ENCODE assay signal across 8 mouse cellular contexts in the genomic region with DNA sequence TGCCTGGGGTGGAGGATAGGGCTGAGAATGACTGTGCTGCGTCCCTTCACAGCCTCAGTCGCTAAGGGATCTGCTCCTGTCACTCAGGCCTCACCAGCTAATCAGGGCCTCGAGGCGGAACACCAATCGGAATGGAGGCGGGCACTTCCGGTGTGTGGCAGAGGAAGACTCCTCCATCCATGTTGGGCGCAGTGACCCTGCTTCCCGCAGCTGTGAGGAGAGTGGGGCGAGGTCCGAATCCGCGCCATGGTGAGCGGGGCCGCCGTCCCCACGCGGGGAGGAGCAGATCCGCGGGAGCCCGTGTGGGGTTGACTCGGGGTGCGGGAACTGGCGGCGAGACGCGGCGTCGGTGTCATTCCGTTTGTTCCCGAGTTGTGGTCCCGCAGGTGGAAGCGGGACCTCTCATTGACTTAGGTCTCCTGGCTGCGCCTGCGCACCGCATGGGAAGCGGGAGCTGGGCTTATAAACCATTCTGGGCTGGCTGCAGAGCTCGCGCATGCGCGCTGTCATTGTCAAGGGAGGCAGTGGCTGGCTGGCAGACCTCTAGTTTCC. TPM values are rescaled to one million over a fixed set of nuclear protein-coding genes. Genes with fewer than 3 reads are reported as not detected.
DNase-seq lines count a peak whose midpoint lies in the region; ATAC-seq and TF ChIP-seq lines count a peak whose summit lies in the region.

TSS of gene AU041133 (plus strand) at position 164 of the 552 bp plus-strand sequence.

- TF ChIP-seq POLR2A in bone marrow, adult 2 months (IDR thresholded peaks at IDR 0.05; ENCODE audit: borderline replicate concordance, control insufficient read depth, low read depth, low read length) = peak; percentile 60; the same call in 1 of the 2 replicates
- peak; percentile 57; the same call in 1 of the 2 replicates for TF ChIP-seq POLR2A in limb, embryonic 14.5 days (IDR thresholded peaks at IDR 0.05; ENCODE audit: borderline replicate concordance, extremely low read depth, insufficient read depth, insufficient read length)

- H3K27me3 ChIP-seq in embryonic facial prominence, embryonic 15.5 days = no peaks in the 10 kb centered on the region
- no peaks in the 10 kb centered on the region for H3K27me3 ChIP-seq in limb, embryonic 14.5 days (ENCODE audit: control insufficient read depth, insufficient read depth, low read length)
- H3K27me3 ChIP-seq in midbrain, postnatal 0 days (ENCODE audit: insufficient read depth, low read length) = no peaks in the 10 kb centered on the region

- peak within 1 kb of the TSS; percentile 57 for H3K4me2 ChIP-seq in embryonic facial prominence, embryonic 15.5 days (replicated peaks)
- H3K4me2 ChIP-seq in limb, embryonic 14.5 days (replicated peaks; ENCODE audit: low read depth, low read length, severe bottlenecking) = peak within 1 kb of the TSS; percentile 54
- peak within 1 kb of the TSS; percentile 53 for H3K4me2 ChIP-seq in midbrain, postnatal 0 days (ENCODE audit: low read depth, low read length, poor library complexity, severe bottlenecking)

- H3K9ac ChIP-seq in embryonic facial prominence, embryonic 15.5 days = peak within 1 kb of the TSS; percentile 53
- peak within 1 kb of the TSS; percentile 66 for H3K9ac ChIP-seq in limb, embryonic 14.5 days (ENCODE audit: low read depth, low read length, severe bottlenecking)
- peak within 1 kb of the TSS; percentile 72 for H3K9ac ChIP-seq in midbrain, postnatal 0 days (replicated peaks; ENCODE audit: low read length, poor library complexity, severe bottlenecking)

- peak within 1 kb of the TSS; percentile 85 for H3K4me3 ChIP-seq in bone marrow, adult 2 months (replicated peaks; ENCODE audit: control insufficient read depth, low read depth, low read length)
- peak within 1 kb of the TSS; percentile 79 for H3K4me3 ChIP-seq in embryonic facial prominence, embryonic 15.5 days (replicated peaks)
- H3K4me3 ChIP-seq in limb, embryonic 14.5 days (replicated peaks; ENCODE audit: low read length) = peak within 1 kb of the TSS; percentile 64
- peak within 1 kb of the TSS; percentile 63 for H3K4me3 ChIP-seq in midbrain, postnatal 0 days (ENCODE audit: low read depth, low read length)

- H3K27ac ChIP-seq in bone marrow, adult 2 months (ENCODE audit: control insufficient read depth, insufficient read depth, low read depth, low read length, poor library complexity) = peak within 1 kb of the TSS; percentile 39
- H3K27ac ChIP-seq in embryonic facial prominence, embryonic 15.5 days (replicated peaks) = peak within 1 kb of the TSS; percentile 80
- peak within 1 kb of the TSS; percentile 69 for H3K27ac ChIP-seq in limb, embryonic 14.5 days (replicated peaks; ENCODE audit: low read depth, low read length)
- H3K27ac ChIP-seq in midbrain, postnatal 0 days (ENCODE audit: low read depth, low read length) = peak within 1 kb of the TSS; percentile 93

- peak; percentile 96 for ATAC-seq in embryonic facial prominence, embryonic 15.5 days (ENCODE audit: insufficient number of reproducible peaks, low FRiP score, low TSS enrichment, low read depth)
- peak; percentile 98 for ATAC-seq in limb, embryonic 14.5 days (ENCODE audit: low FRiP score, low read depth)
- peak; percentile 100 for ATAC-seq in midbrain, postnatal 0 days (ENCODE audit: low FRiP score)

- WGBS in bone marrow, adult 2 months = 2% methylated on average over 41 of the region's 41 CpGs
- 2% methylated on average over 39 of the region's 41 CpGs for WGBS in embryonic facial prominence, embryonic 15.5 days
- WGBS in limb, embryonic 14.5 days = 2% methylated on average over 32 of the region's 41 CpGs
- WGBS in midbrain, postnatal 0 days = 2% methylated on average over 40 of the region's 41 CpGs

- peak; percentile 88 for DNase-seq in 416B (ENCODE audit: low read depth)
- peak; percentile 86 for DNase-seq in heart, adult 8-10 months (ENCODE audit: low spot score)
- peak; percentile 89 for DNase-seq in kidney, adult 9 months
- peak; percentile 92 for DNase-seq in limb, embryonic 14.5 days (ENCODE audit: low spot score)
- DNase-seq in midbrain, postnatal 0 days (ENCODE audit: low spot score) = peak; percentile 96
- peak; percentile 55 to 67 for DNase-seq in spleen, postnatal 14 days (ENCODE audit: low spot score in 2 of 2)

- peaks cover 16% of the 10 kb centered on the region; the same call in 1 of the 2 replicates for H3K36me3 ChIP-seq in embryonic facial prominence, embryonic 15.5 days
- 0 out of 2 replicates have a peak, but pooled peaks cover 4% of the 10 kb centered on the region for H3K36me3 ChIP-seq in limb, embryonic 14.5 days (ENCODE audit: control insufficient read depth, insufficient read depth, low read length)
- H3K36me3 ChIP-seq in midbrain, postnatal 0 days (ENCODE audit: insufficient read depth, low read length) = no peaks in the 10 kb centered on the region

- no peak for TF ChIP-seq CTCF in bone marrow, adult 2 months (IDR thresholded peaks at IDR 0.05; ENCODE audit: control insufficient read depth, insufficient read depth, low read length)
- TF ChIP-seq CTCF in midbrain, postnatal 0 days (IDR thresholded peaks at IDR 0.05) = no peak

- no peaks in the 10 kb centered on the region for H3K4me1 ChIP-seq in bone marrow, adult 2 months (ENCODE audit: control insufficient read depth, insufficient read depth, low read length)
- 0 out of 2 replicates have a peak, but pooled peaks cover 5% of the 10 kb centered on the region for H3K4me1 ChIP-seq in embryonic facial prominence, embryonic 15.5 days
- H3K4me1 ChIP-seq in limb, embryonic 14.5 days (ENCODE audit: control insufficient read depth, insufficient read depth, low read length) = no peaks in the 10 kb centered on the region
- peaks cover 3% of the 10 kb centered on the region; the same call in 1 of the 2 replicates for H3K4me1 ChIP-seq in midbrain, postnatal 0 days (ENCODE audit: insufficient read depth, low read length)

- H3K9me3 ChIP-seq in embryonic facial prominence, embryonic 15.5 days (replicated peaks) = peaks cover 35% of the 10 kb centered on the region
- H3K9me3 ChIP-seq in limb, embryonic 14.5 days (ENCODE audit: control insufficient read depth, low read length) = peaks cover 29% of the 10 kb centered on the region
- peaks cover 32% of the 10 kb centered on the region; the same call in 1 of the 2 replicates for H3K9me3 ChIP-seq in midbrain, postnatal 0 days (ENCODE audit: low read length)

RNA-seq across cellular contexts. Expression of gene AU041133, which starts in this region (rescaled TPM):
- 0.36 and 0.57 TPM in 2 replicates for polyA plus RNA-seq in bone marrow, adult 2 months (2011; ENCODE audit: insufficient read depth, insufficient read length, low replicate concordance, missing spikeins)
- polyA plus RNA-seq in embryonic facial prominence, embryonic 15.5 days (2015; fragmentation: Nextera tagmentation; extraction: Ambion mirVana) = 5.3 and 5.4 TPM in 2 replicates
- total RNA-seq in heart, adult 8-10 months (2022) = 1 to 10 TPM; 2.5 to 3.2 (median 2.9) TPM
- 1.7 and 2.0 TPM in 2 replicates for polyA plus RNA-seq in limb, embryonic 14.5 days (2012; rRNA removed)
- polyA plus RNA-seq in limb, embryonic 14.5 days (2014; fragmentation: Nextera tagmentation; extraction: Ambion mirVana) = 6.1 and 7.0 TPM in 2 replicates
- 6.5 and 10.8 TPM in 2 replicates for total RNA-seq in midbrain, postnatal 0 days (2014; rRNA removed)
- polyA plus RNA-seq in midbrain, postnatal 0 days (2015; fragmentation: Nextera tagmentation; extraction: Ambion mirVana) = 6.6 and 8.1 TPM in 2 replicates

Comparison
In these comparisons a context has a peak if more than half of its experiments do, and no peak if none do; other contexts are left out.
1. Peak in every context shown above with its lines: DNase-seq, ATAC-seq, H3K4me3 ChIP-seq and H3K27ac ChIP-seq.
2. H3K27ac ChIP-seq: peak in every context shown above with its lines; median percentile 93 in midbrain, postnatal 0 days; 80 in embryonic facial prominence, embryonic 15.5 days; 69 in limb, embryonic 14.5 days; 39 in bone marrow, adult 2 months.